Mouse (Mus musculus): ENCODE measurements around the gene Mup7. TPM values are rescaled to one million over a fixed set of nuclear protein-coding genes. Genes with fewer than 3 reads are reported as not detected.
"Not testable (repeated sequence)": the region's sequence is repeated elsewhere in the genome, so short reads cannot be mapped to it uniquely, and the experiment has no call there.

Mup7 gene
- polyA plus RNA-seq (2015; fragmentation: Nextera tagmentation; extraction: Ambion mirVana): not detected in 2 replicates

GRCm38 (mm10) chr4:60070375-60070774 lies at the start of gene Mup7:
Gene Mup7 (minus strand): TSS chr4:60070475.
- ATAC-seq (replicated peaks; ENCODE audit: insufficient number of reproducible peaks, insufficient read depth, low FRiP score, low read depth); H3K27me3 ChIP-seq; H3K27ac ChIP-seq; H3K4me2 ChIP-seq; H3K9ac ChIP-seq; H3K36me3 ChIP-seq; H3K4me1 ChIP-seq (replicated peaks); H3K9me3 ChIP-seq (replicated peaks); H3K4me3 ChIP-seq: not testable (repeated sequence)
- WGBS: 67% methylated on average over 2 of the region's 2 CpGs

- H3K27me3 ChIP-seq; H3K4me3 ChIP-seq; H3K9me3 ChIP-seq (replicated peaks); H3K9ac ChIP-seq; H3K27ac ChIP-seq; ATAC-seq (replicated peaks; ENCODE audit: insufficient number of reproducible peaks, insufficient read depth, low FRiP score, low read depth); H3K4me1 ChIP-seq (replicated peaks); H3K36me3 ChIP-seq; H3K4me2 ChIP-seq: not testable (repeated sequence)
- 59% methylated on average over 3 of the region's 3 CpGs for WGBS
Observed at GRCm38 (mm10) chr4:60079865-60080264, 9.6 kb upstream of the Mup7 start.

DNA sequence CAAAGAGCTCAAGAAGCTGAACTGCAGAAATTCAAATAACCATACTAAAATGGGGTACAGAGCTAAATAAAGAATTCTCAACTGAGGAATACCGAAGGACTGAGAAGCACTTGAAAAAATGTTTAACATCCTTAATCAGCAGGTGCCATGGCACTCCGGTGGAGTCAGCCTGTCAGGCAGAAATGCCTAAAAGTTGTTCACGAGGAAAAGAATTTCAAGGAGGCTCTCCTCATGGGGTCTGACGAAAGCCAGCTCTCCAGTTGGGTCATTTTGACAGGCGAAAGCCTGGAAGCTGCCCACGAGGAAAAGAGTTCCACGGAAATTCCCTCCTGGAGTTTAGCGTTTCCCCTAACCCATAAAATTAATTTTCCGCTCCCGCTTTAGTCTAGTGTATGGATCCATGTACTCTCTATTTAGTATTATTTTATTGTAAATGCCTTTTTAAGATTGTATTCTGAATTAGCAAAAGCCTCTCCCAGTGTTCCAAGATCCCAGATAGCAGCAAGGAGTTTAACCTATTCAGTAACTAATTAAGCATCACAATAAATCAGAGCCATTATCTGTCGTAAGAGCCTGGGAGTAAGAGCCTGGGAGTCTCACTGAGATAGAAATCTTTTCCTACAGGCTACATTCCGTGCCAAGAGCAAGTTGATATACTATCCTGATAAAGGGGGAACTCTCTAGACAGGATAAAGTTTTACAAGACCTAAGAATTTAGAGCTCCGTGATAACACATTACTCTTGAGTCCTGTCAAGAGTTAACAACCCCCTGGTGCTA lies 40.8 kb downstream of the Mup7 start:
- H3K4me2 ChIP-seq; H3K9ac ChIP-seq; H3K4me3 ChIP-seq; H3K9me3 ChIP-seq (replicated peaks); ATAC-seq (replicated peaks; ENCODE audit: insufficient number of reproducible peaks, insufficient read depth, low FRiP score, low read depth); H3K36me3 ChIP-seq; H3K27me3 ChIP-seq; H3K4me1 ChIP-seq (replicated peaks); H3K27ac ChIP-seq: not testable (repeated sequence)
- 57% methylated on average over 13 of the region's 13 CpGs for WGBS

GRCm38 (mm10) chr4:60020141-60020540 lies 50.1 kb downstream of the Mup7 start:
- not testable (repeated sequence) for H3K9ac ChIP-seq; H3K9me3 ChIP-seq (replicated peaks); H3K27me3 ChIP-seq; H3K4me3 ChIP-seq; H3K27ac ChIP-seq; H3K36me3 ChIP-seq; ATAC-seq (replicated peaks; ENCODE audit: insufficient number of reproducible peaks, insufficient read depth, low FRiP score, low read depth); H3K4me1 ChIP-seq (replicated peaks); H3K4me2 ChIP-seq
- 83% methylated on average over 7 of the region's 7 CpGs for WGBS

Other genes starting within 250 kb of the Mup7 start
- gene Slc46a2, start 155.4 kb downstream of the Mup7 start, polyA plus RNA-seq (2015; fragmentation: Nextera tagmentation; extraction: Ambion mirVana): 1.2 and 14.3 TPM in 2 replicates
- gene Mup4, start 109.8 kb downstream of the Mup7 start, polyA plus RNA-seq (2015; fragmentation: Nextera tagmentation; extraction: Ambion mirVana): not detected in 2 replicates
- not detected in 2 replicates for gene Mup6, start 106.2 kb downstream of the Mup7 start, polyA plus RNA-seq (2015; fragmentation: Nextera tagmentation; extraction: Ambion mirVana)
- not detected in 2 replicates for gene Mup2, start 83.8 kb upstream of the Mup7 start, polyA plus RNA-seq (2015; fragmentation: Nextera tagmentation; extraction: Ambion mirVana)
- gene Mup8, start 152.1 kb upstream of the Mup7 start, polyA plus RNA-seq (2015; fragmentation: Nextera tagmentation; extraction: Ambion mirVana): not detected in 2 replicates

All from heart, embryonic 15.5 days (tissue).